Mouse (Mus musculus) heart, adult 18-20 months (tissue): ENCODE data around the gene Ehmt2. TPM values are rescaled to one million over a fixed set of nuclear protein-coding genes. Genes with fewer than 3 reads are reported as not detected.
"Not testable (repeated sequence)": the region's sequence is repeated elsewhere in the genome, so short reads cannot be mapped to it uniquely, and the experiment has no call there.

ENCODE experiments used
- DNase-seq, 2 experiments: peaks; one replicate each; pipeline ENCODE4 v3.0.0; 2021 to 2022; ENCODE audit warnings: mixed read lengths in 1 of 2
- total RNA-seq, 2 experiments: library from RNA; stranded (reverse); gene quantifications; 2 replicates each; pipeline ENCODE4 v1.2.3; 2021

Gene Ehmt2
- total RNA-seq, 2 experiments from 2014 or later: 38.1 to 42.7 TPM

- DNase-seq: no peak
Observed at GRCm38 (mm10) chr17:34927306-34928019, 29.2 kb downstream of the Ehmt2 start.

- no peak for DNase-seq
Observed at GRCm38 (mm10) chr17:34928841-34929240, 30.6 kb downstream of the Ehmt2 start.

DNA sequence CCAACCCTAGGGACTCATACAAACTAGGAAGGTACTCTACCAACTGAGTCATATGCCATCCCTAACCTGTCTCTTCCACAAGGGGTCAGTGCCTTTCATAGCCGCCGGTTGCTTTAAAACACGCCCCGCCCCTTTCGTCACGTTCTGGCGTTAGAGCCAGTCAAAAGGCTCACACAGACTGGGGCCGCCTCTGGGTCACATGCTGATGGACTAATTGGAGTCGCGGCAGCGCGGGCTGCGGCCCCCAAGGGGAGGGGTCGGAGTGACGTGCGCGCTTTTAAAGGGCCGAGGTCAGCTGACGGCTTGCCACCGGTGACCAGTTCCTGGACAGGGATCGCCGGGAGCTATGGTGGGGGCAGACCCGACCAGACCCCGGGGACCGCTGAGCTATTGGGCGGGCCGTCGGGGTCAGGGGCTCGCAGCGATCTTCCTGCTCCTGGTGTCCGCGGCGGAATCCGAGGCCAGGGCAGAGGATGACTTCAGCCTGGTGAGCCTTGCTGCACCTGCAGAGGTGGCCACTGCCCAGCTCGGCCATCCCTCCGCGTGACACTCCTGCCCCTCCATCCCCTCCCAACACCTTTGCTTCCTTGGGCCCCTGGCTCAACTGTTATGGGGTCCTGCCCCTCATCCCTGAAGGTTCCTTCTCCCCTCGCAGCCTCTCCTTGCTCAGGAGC lies 32.9 kb downstream of the Ehmt2 start, which contains the start of gene Neu1:
Gene Neu1, plus strand, starts transcription at position 193 of the 674 bp plus-strand sequence.
- peak; percentile 99 for DNase-seq

- DNase-seq: peak in 1 of 2 experiments; percentile 44
Observed at GRCm38 (mm10) chr17:34931735-34932098, 33.4 kb downstream of the Ehmt2 start.

DNA sequence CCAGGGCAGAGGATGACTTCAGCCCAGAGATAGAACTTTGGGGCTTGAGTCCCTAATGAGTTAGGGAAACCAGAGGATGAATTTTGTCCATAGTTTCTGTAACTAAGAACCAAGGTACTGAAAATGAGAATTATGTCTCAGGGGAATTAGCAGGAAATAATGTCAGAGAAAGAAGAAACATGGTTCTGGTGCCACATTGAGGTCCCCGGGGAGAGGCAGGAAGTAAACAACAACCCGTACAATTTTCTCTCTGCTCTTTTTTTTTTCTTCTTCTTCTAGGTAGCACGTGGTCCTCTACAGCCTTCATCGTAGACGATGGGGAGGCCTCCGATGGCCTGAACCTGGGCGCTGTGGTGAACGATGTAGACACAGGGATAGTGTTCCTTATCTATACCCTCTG lies 34.0 kb downstream of the Ehmt2 start:
- no peak for DNase-seq

DNA sequence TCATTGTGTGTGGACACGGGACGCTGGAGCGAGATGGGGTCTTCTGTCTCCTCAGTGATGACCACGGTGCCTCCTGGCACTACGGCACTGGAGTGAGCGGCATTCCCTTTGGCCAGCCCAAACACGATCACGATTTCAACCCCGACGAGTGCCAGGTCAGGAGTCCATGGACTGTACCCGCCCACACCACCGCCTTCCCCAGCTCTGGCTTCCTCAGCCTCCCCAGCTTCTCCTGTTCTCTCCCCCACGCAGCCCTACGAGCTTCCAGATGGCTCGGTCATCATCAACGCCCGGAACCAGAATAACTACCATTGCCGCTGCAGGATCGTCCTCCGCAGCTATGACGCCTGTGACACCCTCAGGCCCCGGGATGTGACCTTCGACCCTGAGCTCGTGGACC lies 35.8 kb downstream of the Ehmt2 start:
- no peak for DNase-seq

- DNase-seq: peak in 1 of 2 experiments; percentile 53
Observed at GRCm38 (mm10) chr17:34934830-34935229, 36.6 kb downstream of the Ehmt2 start.

DNA sequence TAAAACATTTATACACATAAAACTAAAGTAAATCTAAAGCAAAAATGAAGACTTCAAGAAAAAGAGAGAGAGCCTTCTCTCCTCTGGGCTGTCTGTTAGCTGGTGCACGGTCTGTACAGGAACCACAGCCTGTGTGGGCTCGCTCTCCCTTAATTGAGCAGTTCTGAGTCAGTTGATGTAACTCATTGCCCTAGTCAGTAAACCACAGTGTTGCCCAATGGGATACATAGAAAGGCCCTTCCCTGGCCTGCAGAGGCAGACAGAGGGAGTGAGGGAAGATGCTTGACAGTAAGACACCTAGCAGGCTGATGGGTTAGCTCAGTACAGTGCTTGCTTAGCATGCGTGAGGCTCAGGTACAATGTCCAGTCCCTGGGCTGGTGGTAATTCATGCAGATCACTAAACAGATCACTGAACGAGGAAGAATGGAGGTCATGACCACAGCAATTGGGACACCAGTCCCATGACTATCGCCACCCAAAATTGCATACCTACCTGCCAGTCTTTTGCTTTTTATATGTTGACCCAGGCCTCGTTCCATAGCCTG lies 39.8 kb downstream of the Ehmt2 start:
- no peak for DNase-seq

- DNase-seq: peak; percentile 38 to 62
Observed at GRCm38 (mm10) chr17:34941344-34942041, 43.2 kb downstream of the Ehmt2 start.

- no peak for DNase-seq
Observed at GRCm38 (mm10) chr17:34943128-34943815, 45.0 kb downstream of the Ehmt2 start.

GRCm38 (mm10) chr17:34944362-34944761 lies 46.1 kb downstream of the Ehmt2 start:
- no peak for DNase-seq

DNA sequence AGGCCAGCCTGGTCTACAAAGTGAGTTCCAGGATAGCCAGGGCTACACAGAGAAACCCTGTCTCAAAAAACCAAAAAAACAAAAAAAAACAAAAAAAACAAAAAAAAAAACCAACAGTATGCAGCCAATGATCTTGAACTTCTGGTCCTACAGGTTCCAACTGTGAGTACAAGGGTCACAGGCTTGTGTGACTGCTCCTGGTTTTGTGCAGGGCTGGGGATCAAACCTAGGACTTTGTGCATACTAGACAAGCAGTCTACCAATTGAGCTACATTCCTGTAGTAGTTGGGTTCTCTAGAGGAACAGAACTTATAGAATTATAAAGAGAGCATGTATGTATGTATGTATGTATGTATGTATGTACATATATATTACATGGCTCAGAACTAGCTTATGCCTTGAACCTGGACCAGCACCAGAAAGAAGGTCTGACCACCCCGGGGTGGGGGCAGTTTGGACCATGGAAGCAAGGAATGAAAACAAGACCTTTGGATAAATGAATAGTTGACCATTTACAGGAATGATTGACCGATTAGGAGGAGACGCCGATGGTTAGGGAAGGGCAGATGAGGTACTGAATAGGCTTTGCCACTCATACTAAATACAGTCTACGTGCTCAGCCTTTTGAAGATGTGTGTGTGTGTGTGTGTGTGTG lies 48.3 kb downstream of the Ehmt2 start:
- no peak for DNase-seq

DNA sequence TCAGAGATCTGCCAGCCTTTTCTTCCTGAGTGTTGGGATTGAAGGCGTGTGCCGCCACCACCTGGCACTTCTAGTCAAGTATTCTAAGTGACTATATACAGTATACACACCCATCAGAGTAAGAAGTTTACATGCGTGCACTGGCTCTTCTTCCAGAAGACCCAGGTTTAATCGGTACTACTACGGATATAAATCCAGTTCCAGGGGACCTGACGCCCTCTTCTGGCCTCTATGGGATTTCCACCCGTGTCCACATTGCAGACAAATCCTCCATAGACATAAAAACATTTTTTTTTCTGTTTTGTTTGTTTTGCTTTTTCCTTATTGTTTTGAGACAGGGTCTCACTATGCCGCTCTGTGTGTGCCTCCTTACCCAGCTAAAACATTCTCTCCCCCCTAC lies 49.3 kb downstream of the Ehmt2 start:
- no peak for DNase-seq

DNA sequence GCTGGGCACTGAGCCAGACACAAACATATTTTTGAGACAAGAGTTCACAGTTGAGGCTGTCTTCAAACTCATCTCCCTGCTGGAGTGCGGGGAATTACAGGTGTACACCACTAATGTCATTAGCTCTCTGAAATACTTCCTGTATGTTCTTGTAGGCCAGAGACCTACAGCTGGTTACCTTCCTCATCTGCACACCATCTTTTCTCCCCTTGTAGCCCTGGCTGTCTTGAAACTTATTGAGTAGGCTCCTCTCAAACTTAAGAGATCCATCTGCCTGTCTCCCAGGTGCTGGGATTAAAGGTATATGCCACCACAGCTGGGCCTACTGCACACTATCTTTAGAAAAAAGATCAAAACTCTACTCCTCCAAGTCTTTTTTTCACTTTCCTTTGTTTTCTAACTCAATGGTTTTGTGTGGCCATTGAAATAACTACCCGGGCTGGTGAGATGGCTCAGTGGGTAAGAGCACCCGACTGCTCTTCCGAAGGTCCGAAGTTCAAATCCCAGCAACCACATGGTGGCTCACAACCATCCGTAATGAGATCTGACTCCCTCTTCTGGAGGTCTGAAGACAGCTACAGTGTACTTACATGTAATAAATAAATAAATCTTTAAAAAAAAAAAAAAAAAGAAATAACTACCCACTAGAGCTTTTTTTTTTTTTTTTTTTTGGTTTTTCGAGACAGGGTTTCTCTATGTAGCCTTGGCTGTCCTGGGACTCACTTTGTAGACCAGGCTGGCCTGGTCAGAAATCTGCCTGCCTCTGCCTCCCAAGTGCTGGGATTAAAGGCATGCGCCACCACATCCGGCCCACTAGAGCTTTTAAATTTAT lies 50.7 kb downstream of the Ehmt2 start:
- not testable (repeated sequence) for DNase-seq

DNA sequence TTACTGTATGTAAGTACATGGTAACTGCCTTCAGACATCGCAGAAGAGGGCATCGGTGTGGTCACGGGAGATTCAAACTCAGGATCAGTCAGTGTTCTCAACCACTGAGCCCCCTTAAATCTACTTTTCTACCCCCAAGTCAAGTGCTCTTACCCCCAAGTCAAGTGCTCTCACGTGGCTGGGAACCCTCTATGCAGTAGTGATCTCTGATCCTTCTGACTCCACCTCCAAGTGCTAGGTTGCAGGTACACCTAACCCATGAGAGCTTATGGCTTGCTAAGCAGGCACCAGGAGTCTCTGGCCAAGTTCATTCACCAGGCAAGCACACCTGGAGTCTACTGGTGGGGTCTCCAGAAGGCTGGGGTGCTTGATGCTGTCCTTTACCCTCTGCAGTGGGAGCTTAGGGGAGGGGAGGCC lies 51.3 kb downstream of the Ehmt2 start:
- DNase-seq: no peak

GRCm38 (mm10) chr17:34950514-34951455 lies 52.5 kb downstream of the Ehmt2 start:
- DNase-seq: no peak

DNA sequence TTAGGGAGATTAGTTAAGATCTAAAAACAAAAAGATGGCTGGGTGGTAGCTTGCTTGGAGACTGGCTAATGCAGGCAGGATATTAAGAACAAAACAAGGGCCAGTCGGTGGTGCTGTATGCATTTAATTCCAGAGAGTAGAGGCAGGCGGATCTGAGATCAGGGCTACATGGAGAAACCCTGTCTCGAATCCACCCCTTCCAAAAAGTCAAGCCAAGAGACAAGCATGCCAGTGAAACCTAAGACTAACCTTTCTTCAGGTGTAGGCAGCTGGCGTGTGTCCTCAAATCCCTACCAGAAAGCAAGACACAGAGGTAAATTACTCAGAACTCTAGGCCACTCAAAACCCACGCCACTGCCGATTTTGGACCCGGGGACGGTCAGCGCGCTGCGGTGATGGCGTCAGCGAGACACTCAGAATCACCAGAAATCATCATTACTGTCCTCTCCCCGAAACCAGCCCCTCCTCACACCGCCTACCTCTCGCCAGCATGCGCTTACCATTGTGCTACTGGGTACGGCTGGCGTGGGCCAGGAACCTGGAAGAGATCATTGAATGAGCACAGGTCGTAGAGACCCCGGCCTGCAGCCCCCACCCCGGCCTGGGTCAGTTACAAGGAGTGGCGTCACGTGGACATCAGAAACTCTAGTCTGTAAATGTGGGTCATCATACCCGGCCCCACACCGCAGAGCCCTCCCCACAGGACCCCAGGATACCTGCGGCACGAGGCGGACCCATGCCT lies 53.5 kb downstream of the Ehmt2 start:
- no peak for DNase-seq

DNA sequence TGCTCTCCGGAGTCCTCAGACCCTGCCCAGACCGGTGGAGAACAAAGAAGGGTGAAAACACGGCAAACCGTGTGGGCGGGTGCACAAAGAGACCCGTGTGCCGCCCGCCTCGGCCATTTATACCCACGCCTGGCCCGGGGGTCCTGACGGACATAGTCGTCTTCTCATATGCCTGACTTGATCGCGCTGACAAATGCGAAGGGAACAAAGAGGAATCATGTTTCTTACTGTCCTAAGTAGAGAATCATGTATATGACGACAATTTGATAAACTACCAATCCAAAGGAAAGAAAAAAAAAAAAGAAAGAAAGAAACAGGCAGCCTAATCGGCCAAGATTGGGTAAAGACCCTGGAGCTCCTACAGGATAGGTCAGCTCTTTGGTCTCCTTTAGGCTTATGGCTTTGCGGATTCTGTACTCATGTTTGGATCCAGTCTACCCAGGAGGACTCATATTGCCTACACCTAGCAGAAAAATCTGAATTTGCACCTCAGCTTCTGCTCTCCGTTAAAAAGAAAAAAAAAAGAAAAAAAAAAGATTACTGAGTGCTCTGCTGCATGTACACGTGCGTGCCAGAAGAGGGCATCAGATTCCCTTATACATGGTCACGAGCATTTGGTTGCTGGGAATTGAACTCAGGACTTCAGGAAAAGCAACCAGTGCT lies 54.2 kb downstream of the Ehmt2 start:
- DNase-seq: peak; percentile 79 to 93
